Mouse (Mus musculus): Measurements from ENCODE around the gene Vars. TPM values are rescaled to one million over a fixed set of nuclear protein-coding genes. Genes with fewer than 3 reads are reported as not detected.

The Vars gene
- total and polyA plus RNA-seq, 2 experiments from 2014 or later = 40.9 to 97.8 TPM

- Histone ChIP-seq H3K9me3 (ENCODE audit: low read length) (no peaks in the 10 kb centered on the region), H3K27ac (ENCODE audit: low read depth, low read length) (no peak within 1 kb of the TSS), H3K9ac (replicated peaks; ENCODE audit: low read length, poor library complexity, severe bottlenecking) (no peak within 1 kb of the TSS), H3K27me3 (ENCODE audit: insufficient read depth, low read length) (peaks cover 20% of the 10 kb centered on the region; the same call in 1 of the 2 replicates), H3K4me2 (ENCODE audit: low read depth, low read length, poor library complexity, severe bottlenecking) (peak within 1 kb of the TSS; percentile 38), H3K36me3 (ENCODE audit: insufficient read depth, low read length) (peaks cover 6% of the 10 kb centered on the region; the same call in 1 of the 2 replicates), H3K4me3 (ENCODE audit: low read depth, low read length) (peak within 1 kb of the TSS; percentile 16; the same call in 1 of the 2 replicates), H3K4me1 (ENCODE audit: insufficient read depth, low read length) (peaks cover under 1% of the 10 kb centered on the region)
- ATAC-seq (ENCODE audit: low FRiP score) (no peak), DNase-seq (ENCODE audit: low spot score) (peak; percentile 28)
- WGBS = 4% methylated on average over 47 of the region's 48 CpGs
- no peak for TF ChIP-seq CTCF (IDR thresholded peaks at IDR 0.05)
These were observed 64.5 kb downstream of the Vars start, which contains the start of gene Ly6g6c for GRCm38 (mm10) chr17:35064951-35065947. Gene Ly6g6c (plus strand): TSS chr17:35065388.

Other genes starting within 250 kb of the Vars start
Only the 30 nearest of the 45 such genes appear.
- gene Cfb, start 138.5 kb upstream of the Vars start, total RNA-seq (2014; rRNA removed) = 0.09 TPM in 1 of 2 replicates, not detected in the other
- 1.0 and 1.9 TPM in 2 replicates for gene Cfb, start 138.5 kb upstream of the Vars start, polyA plus RNA-seq (2015; fragmentation: Nextera tagmentation; extraction: Ambion mirVana)
- gene Zbtb12, start 121.5 kb upstream of the Vars start, total RNA-seq (2014; rRNA removed) = 36.9 and 39.1 TPM in 2 replicates
- gene Zbtb12, start 121.5 kb upstream of the Vars start, polyA plus RNA-seq (2015; fragmentation: Nextera tagmentation; extraction: Ambion mirVana) = 7.0 and 8.1 TPM in 2 replicates
- not detected in 2 replicates for gene Gm20547, start 118.9 kb upstream of the Vars start, total RNA-seq (2014; rRNA removed)
- 0.10 and 0.25 TPM in 2 replicates for gene Gm20547, start 118.9 kb upstream of the Vars start, polyA plus RNA-seq (2015; fragmentation: Nextera tagmentation; extraction: Ambion mirVana)
- gene C2, start 102.7 kb upstream of the Vars start, total RNA-seq (2014; rRNA removed) = 2.9 and 3.1 TPM in 2 replicates
- gene C2, start 102.7 kb upstream of the Vars start, polyA plus RNA-seq (2015; fragmentation: Nextera tagmentation; extraction: Ambion mirVana) = 6.0 and 7.0 TPM in 2 replicates
- 312 and 375 TPM in 2 replicates for gene Ehmt2, start 102.5 kb upstream of the Vars start, total RNA-seq (2014; rRNA removed)
- gene Ehmt2, start 102.5 kb upstream of the Vars start, polyA plus RNA-seq (2015; fragmentation: Nextera tagmentation; extraction: Ambion mirVana) = 58.8 and 69.0 TPM in 2 replicates
- gene Slc44a4, start 86.5 kb upstream of the Vars start, total RNA-seq (2014; rRNA removed) = 0.49 TPM in 1 of 2 replicates, not detected in the other
- gene Slc44a4, start 86.5 kb upstream of the Vars start, polyA plus RNA-seq (2015; fragmentation: Nextera tagmentation; extraction: Ambion mirVana) = 0.11 TPM in 1 of 2 replicates, not detected in the other
- 43.3 and 96.3 TPM in 2 replicates for gene Neu1, start 69.7 kb upstream of the Vars start, total RNA-seq (2014; rRNA removed)
- 42.7 and 47.3 TPM in 2 replicates for gene Neu1, start 69.7 kb upstream of the Vars start, polyA plus RNA-seq (2015; fragmentation: Nextera tagmentation; extraction: Ambion mirVana)
- 16.8 and 18.2 TPM in 2 replicates for gene Hspa1b, start 41.7 kb upstream of the Vars start, total RNA-seq (2014; rRNA removed)
- 0.47 and 0.79 TPM in 2 replicates for gene Hspa1b, start 41.7 kb upstream of the Vars start, polyA plus RNA-seq (2015; fragmentation: Nextera tagmentation; extraction: Ambion mirVana)
- gene Gm20481, start 31.1 kb upstream of the Vars start, total RNA-seq (2014; rRNA removed) = not detected in 2 replicates
- gene Gm20481, start 31.1 kb upstream of the Vars start, polyA plus RNA-seq (2015; fragmentation: Nextera tagmentation; extraction: Ambion mirVana) = not detected in 2 replicates
- 34.9 TPM in 2 replicates for gene Hspa1a, start 28.8 kb upstream of the Vars start, total RNA-seq (2014; rRNA removed)
- gene Hspa1a, start 28.8 kb upstream of the Vars start, polyA plus RNA-seq (2015; fragmentation: Nextera tagmentation; extraction: Ambion mirVana) = 18.2 and 19.8 TPM in 2 replicates
- gene Hspa1l, start 28.3 kb upstream of the Vars start, total RNA-seq (2014; rRNA removed) = 1.4 and 1.6 TPM in 2 replicates
- 0.73 and 0.81 TPM in 2 replicates for gene Hspa1l, start 28.3 kb upstream of the Vars start, polyA plus RNA-seq (2015; fragmentation: Nextera tagmentation; extraction: Ambion mirVana)
- gene Lsm2, start 19.1 kb upstream of the Vars start, total RNA-seq (2014; rRNA removed) = 17.6 and 35.3 TPM in 2 replicates
- gene Lsm2, start 19.1 kb upstream of the Vars start, polyA plus RNA-seq (2015; fragmentation: Nextera tagmentation; extraction: Ambion mirVana) = 93.0 and 94.9 TPM in 2 replicates
- gene Vwa7, start 15.6 kb downstream of the Vars start, total RNA-seq (2014; rRNA removed) = 0.19 and 0.44 TPM in 2 replicates
- gene Vwa7, start 15.6 kb downstream of the Vars start, polyA plus RNA-seq (2015; fragmentation: Nextera tagmentation; extraction: Ambion mirVana) = 0.06 and 0.14 TPM in 2 replicates
- gene Sapcd1, start 27.0 kb downstream of the Vars start, total RNA-seq (2014; rRNA removed) = 0.38 TPM in 1 of 2 replicates, not detected in the other
- gene Sapcd1, start 27.0 kb downstream of the Vars start, polyA plus RNA-seq (2015; fragmentation: Nextera tagmentation; extraction: Ambion mirVana) = 1.5 and 1.6 TPM in 2 replicates
- 1.7 and 3.8 TPM in 2 replicates for gene Msh5, start 45.8 kb downstream of the Vars start, total RNA-seq (2014; rRNA removed)
- 1.3 and 1.4 TPM in 2 replicates for gene Msh5, start 45.8 kb downstream of the Vars start, polyA plus RNA-seq (2015; fragmentation: Nextera tagmentation; extraction: Ambion mirVana)
- gene Clic1, start 49.0 kb downstream of the Vars start, total RNA-seq (2014; rRNA removed) = 28.0 and 33.4 TPM in 2 replicates
- gene Clic1, start 49.0 kb downstream of the Vars start, polyA plus RNA-seq (2015; fragmentation: Nextera tagmentation; extraction: Ambion mirVana) = 40.0 and 41.9 TPM in 2 replicates
- 159 and 204 TPM in 2 replicates for gene Ddah2, start 58.0 kb downstream of the Vars start, total RNA-seq (2014; rRNA removed)
- 210 and 213 TPM in 2 replicates for gene Ddah2, start 58.0 kb downstream of the Vars start, polyA plus RNA-seq (2015; fragmentation: Nextera tagmentation; extraction: Ambion mirVana)
- 2.4 TPM in 1 of 2 replicates, not detected in the other for gene Ly6g6c, start 64.4 kb downstream of the Vars start, total RNA-seq (2014; rRNA removed)
- gene Ly6g6c, start 64.4 kb downstream of the Vars start, polyA plus RNA-seq (2015; fragmentation: Nextera tagmentation; extraction: Ambion mirVana) = not detected in 2 replicates
- gene Mpig6b, start 65.2 kb downstream of the Vars start, total RNA-seq (2014; rRNA removed) = not detected in 2 replicates
- not detected in 2 replicates for gene Mpig6b, start 65.2 kb downstream of the Vars start, polyA plus RNA-seq (2015; fragmentation: Nextera tagmentation; extraction: Ambion mirVana)
- not detected in 2 replicates for gene Ly6g6e, start 75.9 kb downstream of the Vars start, total RNA-seq (2014; rRNA removed)
- 0.31 TPM in 1 of 2 replicates, not detected in the other for gene Ly6g6e, start 75.9 kb downstream of the Vars start, polyA plus RNA-seq (2015; fragmentation: Nextera tagmentation; extraction: Ambion mirVana)
- 1.4 TPM in 1 of 2 replicates, not detected in the other for gene Ly6g6d, start 77.1 kb downstream of the Vars start, total RNA-seq (2014; rRNA removed)
- gene Ly6g6d, start 77.1 kb downstream of the Vars start, polyA plus RNA-seq (2015; fragmentation: Nextera tagmentation; extraction: Ambion mirVana) = 0.98 and 1.1 TPM in 2 replicates
- not detected in 2 replicates for gene Ly6g6f, start 84.6 kb downstream of the Vars start, total RNA-seq (2014; rRNA removed)
- gene Ly6g6f, start 84.6 kb downstream of the Vars start, polyA plus RNA-seq (2015; fragmentation: Nextera tagmentation; extraction: Ambion mirVana) = not detected in 2 replicates
- gene Abhd16a, start 88.3 kb downstream of the Vars start, total RNA-seq (2014; rRNA removed) = 98.9 and 151 TPM in 2 replicates
- gene Abhd16a, start 88.3 kb downstream of the Vars start, polyA plus RNA-seq (2015; fragmentation: Nextera tagmentation; extraction: Ambion mirVana) = 122 and 128 TPM in 2 replicates
- not detected in 2 replicates for gene Ly6g5c, start 107.3 kb downstream of the Vars start, total RNA-seq (2014; rRNA removed)
- gene Ly6g5c, start 107.3 kb downstream of the Vars start, polyA plus RNA-seq (2015; fragmentation: Nextera tagmentation; extraction: Ambion mirVana) = not detected in 2 replicates
- 0.99 and 3.7 TPM in 2 replicates for gene Ly6g5b, start 114.4 kb downstream of the Vars start, total RNA-seq (2014; rRNA removed)
- gene Ly6g5b, start 114.4 kb downstream of the Vars start, polyA plus RNA-seq (2015; fragmentation: Nextera tagmentation; extraction: Ambion mirVana) = 1.3 and 1.8 TPM in 2 replicates
- gene Gpank1, start 120.5 kb downstream of the Vars start, total RNA-seq (2014; rRNA removed) = 11.7 and 17.0 TPM in 2 replicates
- gene Gpank1, start 120.5 kb downstream of the Vars start, polyA plus RNA-seq (2015; fragmentation: Nextera tagmentation; extraction: Ambion mirVana) = 20.2 and 21.0 TPM in 2 replicates
- 245 and 287 TPM in 2 replicates for gene Csnk2b, start 121.1 kb downstream of the Vars start, total RNA-seq (2014; rRNA removed)
- 325 and 332 TPM in 2 replicates for gene Csnk2b, start 121.1 kb downstream of the Vars start, polyA plus RNA-seq (2015; fragmentation: Nextera tagmentation; extraction: Ambion mirVana)
- gene D17H6S53E, start 125.4 kb downstream of the Vars start, total RNA-seq (2014; rRNA removed) = 10.7 and 28.0 TPM in 2 replicates
- gene D17H6S53E, start 125.4 kb downstream of the Vars start, polyA plus RNA-seq (2015; fragmentation: Nextera tagmentation; extraction: Ambion mirVana) = 9.6 and 10.3 TPM in 2 replicates
- gene Apom, start 131.1 kb downstream of the Vars start, total RNA-seq (2014; rRNA removed) = 0.44 TPM in 1 of 2 replicates, not detected in the other
- 0.22 TPM in 1 of 2 replicates, not detected in the other for gene Apom, start 131.1 kb downstream of the Vars start, polyA plus RNA-seq (2015; fragmentation: Nextera tagmentation; extraction: Ambion mirVana)
- gene Bag6, start 134.2 kb downstream of the Vars start, total RNA-seq (2014; rRNA removed) = 330 and 339 TPM in 2 replicates
- 62.3 and 68.9 TPM in 2 replicates for gene Bag6, start 134.2 kb downstream of the Vars start, polyA plus RNA-seq (2015; fragmentation: Nextera tagmentation; extraction: Ambion mirVana)